Mouse (Mus musculus) lung, postnatal 14 days (tissue): ENCODE results near the gene Ttc28.

ENCODE experiments used
- DNase-seq: peaks from one replicate; pipeline ENCODE4 v3.0.0; 2021

Ttc28 gene

DNA sequence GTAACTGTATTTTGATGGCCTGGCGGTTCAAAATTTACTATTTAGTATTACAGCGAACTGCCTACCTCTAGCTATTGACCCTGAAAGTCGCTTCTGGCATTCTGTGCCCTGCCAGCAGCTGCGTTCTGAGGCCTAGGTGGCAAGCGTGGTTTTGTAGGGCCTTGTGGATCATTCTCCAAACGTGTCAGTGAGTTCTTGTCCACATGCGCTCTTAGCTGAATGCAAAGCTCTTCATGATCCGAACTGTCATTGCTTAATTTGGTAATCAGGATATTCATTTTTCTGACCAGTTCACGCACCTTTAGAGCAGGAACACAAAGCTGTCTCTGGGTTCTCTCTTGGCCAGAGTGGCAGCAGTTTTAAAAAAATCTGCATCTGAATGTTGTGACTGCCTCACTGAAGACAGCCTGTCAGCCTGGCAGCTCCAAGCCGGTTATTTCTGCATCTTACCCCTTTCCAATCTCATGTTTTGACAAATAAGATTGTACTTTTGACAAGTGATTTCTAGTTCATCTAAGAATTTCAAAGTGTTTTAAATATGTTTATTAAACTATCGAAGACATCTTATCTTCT lies 88.0 kb downstream of the Ttc28 start:
- no peak for DNase-seq

DNA sequence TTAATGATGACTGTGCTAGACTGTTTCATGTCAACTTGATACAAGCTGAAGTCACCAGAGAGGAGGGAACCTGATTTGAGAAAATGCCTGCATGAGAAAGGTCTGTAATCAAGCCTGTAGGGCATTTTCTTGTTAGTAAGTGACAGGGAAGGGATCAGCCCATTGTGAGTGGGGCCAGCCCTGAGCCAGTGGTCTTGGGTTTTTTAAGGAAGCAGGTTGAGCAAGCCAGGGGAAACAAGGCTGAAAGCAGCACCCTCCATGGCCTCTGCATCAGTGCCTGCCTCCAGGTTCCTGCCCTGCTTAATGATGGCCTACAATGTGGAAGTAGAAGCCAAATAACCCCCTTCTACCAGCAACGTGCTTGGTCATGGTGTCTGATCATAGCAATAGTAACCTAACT lies 89.0 kb downstream of the Ttc28 start:
- DNase-seq: no peak

DNA sequence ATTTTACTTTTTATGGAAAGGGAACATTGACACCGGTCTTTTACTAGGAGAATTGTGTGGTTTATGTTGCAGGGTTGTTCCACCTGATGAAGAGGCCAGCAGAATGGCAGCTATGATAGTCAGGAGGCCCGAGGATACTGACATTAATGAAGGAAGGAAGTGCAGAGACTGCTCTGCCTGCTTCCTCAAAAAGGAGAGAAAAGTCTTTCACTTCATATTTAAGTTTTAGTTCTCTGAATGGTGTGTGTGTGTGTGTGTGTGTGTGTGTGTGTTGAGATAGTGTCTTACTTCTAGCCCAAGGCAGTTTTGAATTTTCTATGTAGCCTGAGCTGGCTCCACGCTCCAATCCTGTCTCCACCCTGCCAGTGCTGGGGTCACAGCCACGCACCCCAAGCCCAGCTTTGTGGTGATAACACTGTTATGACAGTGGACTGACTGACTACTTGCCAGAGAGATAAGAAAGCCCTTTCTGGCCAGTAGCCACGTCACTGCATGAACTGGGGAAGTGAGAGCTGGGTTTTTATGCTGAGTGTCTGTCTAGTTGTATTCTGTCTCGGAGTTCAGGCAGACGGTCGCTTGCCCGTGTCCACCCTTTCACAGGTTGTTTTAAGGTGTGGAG lies 90.7 kb downstream of the Ttc28 start:
- peak; percentile 42 for DNase-seq

GRCm38 (mm10) chr5:110976721-110977120 lies 97.1 kb downstream of the Ttc28 start:
- no peak for DNase-seq

DNA sequence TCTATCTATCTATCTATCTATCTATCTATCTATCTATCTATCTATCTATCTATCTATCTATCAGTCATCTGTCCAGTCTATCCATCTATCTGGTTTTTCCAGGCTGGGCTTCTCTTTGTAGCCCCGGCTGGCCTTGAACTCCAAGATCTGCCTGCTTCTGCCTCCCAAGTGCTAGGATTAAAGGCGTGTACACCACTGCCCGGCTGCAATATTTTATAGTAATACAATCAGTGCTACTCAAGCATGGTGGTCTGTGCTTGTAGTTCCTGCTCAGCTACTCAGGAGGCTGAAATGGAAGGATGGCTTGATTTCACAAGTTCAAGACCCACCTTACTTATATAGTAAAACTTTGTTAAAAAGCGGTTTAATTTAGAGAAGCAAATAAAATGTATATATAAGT lies 98.2 kb downstream of the Ttc28 start:
- no peak for DNase-seq

GRCm38 (mm10) chr5:110978461-110978860 lies 98.9 kb downstream of the Ttc28 start:
- DNase-seq: peak; percentile 78

- DNase-seq: peak; percentile 56
These were observed 99.6 kb downstream of the Ttc28 start for GRCm38 (mm10) chr5:110979011-110979860.

GRCm38 (mm10) chr5:110979861-110980346 lies 100.3 kb downstream of the Ttc28 start:
- peak; percentile 57 for DNase-seq

- DNase-seq: no peak
These were observed 101.0 kb downstream of the Ttc28 start for GRCm38 (mm10) chr5:110980576-110980975.

DNA sequence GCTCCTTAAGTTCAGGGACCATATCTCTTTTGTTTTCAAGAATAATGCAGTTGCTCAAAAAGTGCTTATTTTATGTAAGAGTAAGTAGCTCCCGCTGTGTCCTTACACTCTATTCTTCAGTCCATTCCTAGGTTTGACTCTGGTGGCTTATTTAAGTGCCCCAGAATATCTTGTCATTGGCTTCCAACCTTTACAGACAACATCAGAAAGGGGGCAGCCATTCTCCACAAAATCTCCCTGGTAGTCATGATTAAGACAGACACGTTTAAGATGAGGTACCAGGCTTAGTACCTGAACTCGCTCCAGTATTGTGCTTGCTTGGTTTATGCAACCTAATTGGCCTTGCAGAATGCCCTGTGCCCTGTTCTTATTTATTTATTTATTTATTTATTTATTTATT lies 102.8 kb downstream of the Ttc28 start:
- no peak for DNase-seq

GRCm38 (mm10) chr5:110984136-110984681 lies 104.6 kb downstream of the Ttc28 start:
- no peak for DNase-seq

GRCm38 (mm10) chr5:110996835-110997539 lies 117.4 kb downstream of the Ttc28 start:
- no peak for DNase-seq

DNA sequence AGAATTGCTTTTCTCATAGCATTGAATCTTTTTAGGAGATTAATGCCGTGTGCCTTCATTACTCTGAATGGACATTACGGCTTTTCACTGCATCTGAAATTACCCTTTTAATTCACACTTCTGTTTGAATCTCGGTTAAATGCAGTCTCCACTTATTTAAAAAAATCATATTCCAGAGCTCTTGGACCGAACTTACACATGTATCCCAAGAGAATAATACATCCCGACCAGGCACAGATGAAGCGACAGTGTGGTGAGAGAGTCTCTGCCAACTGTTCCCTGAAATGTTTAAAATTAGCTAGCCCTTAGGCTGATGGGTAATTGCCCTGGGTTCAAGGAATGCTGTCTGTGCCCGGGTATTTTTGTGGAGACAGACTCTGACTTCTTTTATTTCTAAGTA lies 118.1 kb downstream of the Ttc28 start:
- DNase-seq: no peak

DNA sequence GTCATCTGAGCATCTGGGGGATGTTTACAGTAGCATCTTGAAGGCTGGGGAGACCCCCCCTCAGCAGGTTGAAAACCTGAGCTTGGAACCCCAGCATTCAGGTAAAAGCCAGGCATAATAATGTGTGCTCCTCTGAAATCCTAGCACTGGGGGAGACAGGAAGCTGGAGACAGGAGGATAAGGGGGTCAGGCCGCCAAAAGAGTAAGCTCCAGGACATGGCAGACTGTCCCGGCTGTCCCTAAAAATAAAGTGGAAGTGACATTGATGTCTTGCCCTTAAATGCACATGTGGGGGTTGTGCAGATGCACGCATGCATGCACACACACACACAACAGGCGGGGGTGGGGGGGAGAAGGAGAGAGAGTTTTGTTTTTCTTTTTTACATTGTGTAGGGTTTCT lies 118.7 kb downstream of the Ttc28 start:
- DNase-seq: no peak

GRCm38 (mm10) chr5:111000953-111001352 lies 121.3 kb downstream of the Ttc28 start:
- DNase-seq: no peak

GRCm38 (mm10) chr5:111003220-111003619 lies 123.6 kb downstream of the Ttc28 start:
- DNase-seq: no peak

DNA sequence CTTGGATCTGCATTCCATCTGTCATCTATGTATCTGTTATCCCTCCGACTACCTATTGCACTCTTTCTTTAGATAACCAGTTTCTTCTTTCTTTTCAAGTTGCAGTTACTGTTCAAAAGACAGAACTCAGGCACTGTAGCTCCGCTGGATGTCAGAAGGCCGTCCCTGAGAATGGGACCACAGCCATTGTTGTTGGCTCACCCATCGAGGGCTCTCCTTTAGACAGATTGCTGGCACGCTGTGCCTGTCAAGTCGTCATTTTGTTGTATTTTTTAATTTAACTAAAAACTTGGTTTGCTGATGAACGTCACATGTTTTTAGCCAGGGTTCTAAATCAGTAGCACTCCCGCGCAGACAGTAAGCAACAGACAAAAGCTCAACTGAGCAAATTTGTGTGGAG lies 124.1 kb downstream of the Ttc28 start:
- DNase-seq: no peak

DNA sequence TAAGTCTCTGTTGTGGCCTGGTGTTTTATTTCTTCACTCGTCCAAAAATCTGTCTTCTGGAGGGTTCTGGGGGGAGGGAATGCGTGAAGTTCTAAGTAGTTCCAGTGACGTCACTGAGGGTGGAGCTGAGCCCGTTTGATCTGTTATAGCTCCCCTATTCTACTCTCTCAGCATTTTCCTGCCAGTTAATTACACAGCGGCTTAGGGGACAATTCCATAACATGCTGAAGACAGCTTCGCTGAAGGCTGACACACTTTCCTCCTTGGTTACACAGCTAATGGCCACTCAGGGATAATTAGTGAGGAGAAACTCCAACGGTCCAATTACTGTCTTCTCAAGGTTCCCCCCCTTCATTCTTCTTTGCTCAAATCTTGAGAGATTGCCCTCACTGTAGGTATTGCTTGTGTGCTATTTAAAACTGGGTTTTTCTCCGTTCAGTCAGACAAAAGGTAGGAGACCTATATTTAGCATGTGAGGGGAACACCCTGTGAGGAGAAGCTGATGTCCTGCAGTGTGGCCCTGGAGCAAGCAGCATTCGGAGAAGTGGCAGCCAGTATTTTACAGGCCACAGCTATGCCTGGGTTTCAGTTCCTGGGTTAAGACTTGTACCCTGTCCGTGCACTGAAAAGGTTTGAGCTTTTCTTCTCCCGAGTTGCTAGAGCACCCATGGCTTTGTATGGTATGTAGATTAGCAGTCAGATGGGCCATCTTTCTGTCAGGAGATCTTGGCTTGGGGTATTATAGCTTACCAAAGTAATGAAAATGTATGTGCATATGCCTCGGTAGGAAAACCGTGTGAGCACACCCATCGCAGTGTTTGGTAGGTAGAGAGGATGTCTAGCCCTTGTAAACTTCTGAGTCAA lies 126.9 kb downstream of the Ttc28 start:
- no peak for DNase-seq

- no peak for DNase-seq
These were observed 127.5 kb downstream of the Ttc28 start for GRCm38 (mm10) chr5:111007136-111007500.

- DNase-seq: no peak
These were observed 128.3 kb downstream of the Ttc28 start for GRCm38 (mm10) chr5:111007900-111008299.

- no peak for DNase-seq
These were observed 128.8 kb downstream of the Ttc28 start for GRCm38 (mm10) chr5:111008431-111008830.

GRCm38 (mm10) chr5:111011271-111011670 lies 131.7 kb downstream of the Ttc28 start:
- no peak for DNase-seq
